Mouse (Mus musculus) heart, embryonic 10.5 days (tissue): ENCODE results near the gene Ppp1r14b. TPM values are rescaled to one million over a fixed set of nuclear protein-coding genes. Genes with fewer than 3 reads are reported as not detected.

Experiments used
- DNase-seq: peaks from one replicate; pipeline ENCODE4 v3.0.0-alpha.2; 2017; ENCODE audit warnings: low spot score
- H3K27ac ChIP-seq: fragments of 300-500 bp; sonication (generic); 2 replicates; pipeline ENCODE4 v1.5.1; 2016; ENCODE audit warnings: mild to moderate bottlenecking
- H3K27me3 ChIP-seq: fragments of 300-500 bp; sonication (generic); 2 replicates; pipeline ENCODE4 v1.6.1; 2016; ENCODE audit warnings: mild to moderate bottlenecking; ENCODE audit not compliant: poor library complexity, insufficient read depth, severe bottlenecking
- H3K36me3 ChIP-seq: fragments of 300-500 bp; sonication (generic); 2 replicates; pipeline ENCODE4 v1.6.1; 2016; ENCODE audit warnings: mild to moderate bottlenecking, moderate library complexity
- H3K4me1 ChIP-seq: fragments of 300-500 bp; sonication (generic); 2 replicates; pipeline ENCODE4 v1.6.1; 2016; ENCODE audit warnings: mild to moderate bottlenecking
- H3K4me3 ChIP-seq: fragments of 300-500 bp; sonication (generic); 2 replicates; pipeline ENCODE4 v1.5.1; 2016; ENCODE audit warnings: mild to moderate bottlenecking, moderate library complexity
- H3K9me3 ChIP-seq: fragments of 300-500 bp; sonication (generic); 2 replicates; pipeline ENCODE4 v1.6.1; 2016; ENCODE audit warnings: mild to moderate bottlenecking, moderate library complexity
- WGBS: fragments of 180-500 bp; shearing (Covaris S2); methylation state at CpG from one replicate; pipeline ENCODE4 v1.1.7; 2016; 5-methylcytosine and 5-hydroxymethylcytosine counted together
- polyA plus RNA-seq: library from polyadenylated mRNA; unstranded; fragments of >200 nt; fragmentation: Nextera tagmentation; extraction: Ambion mirVana; gene quantifications from 2 replicates; pipeline ENCODE4 v1.2.1, GENCODE M21; 2016

Gene Ppp1r14b
- polyA plus RNA-seq, 1 experiment from 2014 or later, result 191 TPM

DNA sequence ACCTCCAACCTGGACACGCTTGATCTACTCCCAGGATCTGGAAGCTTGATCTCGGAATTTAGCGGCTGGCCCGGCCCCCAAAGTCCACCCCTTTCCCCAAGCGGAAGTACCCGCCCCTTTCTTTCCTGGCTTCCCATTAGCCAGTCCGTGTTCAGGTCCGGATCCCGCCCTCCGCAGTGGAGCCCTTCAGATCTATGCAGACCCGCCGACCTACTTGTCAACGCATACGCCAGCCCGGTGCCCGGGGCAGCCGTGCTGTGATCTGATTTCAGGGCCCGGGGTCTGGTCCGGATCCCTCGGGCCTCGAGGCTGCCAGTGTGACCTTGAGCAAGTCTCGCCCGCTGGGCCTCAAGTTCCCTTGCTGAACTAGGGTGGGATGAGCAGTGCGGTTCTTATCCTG is 21.2 kb downstream of the Ppp1r14b start, which contains the start of the genes Nudt22 and Trpt1:
Gene Nudt22 (minus strand): TSS at position 112 of the 400 bp plus-strand sequence.
Gene Trpt1 (plus strand): TSS at position 126 of the 400 bp plus-strand sequence.
- WGBS, result under 1% methylated on average over 24 of the region's 24 CpGs
- Histone ChIP-seq H3K27ac (peak within 1 kb of the TSS; percentile 89), H3K36me3 (peaks cover 29% of the 10 kb centered on the region), H3K27me3 (no peaks in the 10 kb centered on the region), H3K9me3 (no peaks in the 10 kb centered on the region), H3K4me1 (peaks cover 58% of the 10 kb centered on the region), H3K4me3 (peak within 1 kb of the TSS; percentile 73)
- peak; percentile 96 for DNase-seq

DNA sequence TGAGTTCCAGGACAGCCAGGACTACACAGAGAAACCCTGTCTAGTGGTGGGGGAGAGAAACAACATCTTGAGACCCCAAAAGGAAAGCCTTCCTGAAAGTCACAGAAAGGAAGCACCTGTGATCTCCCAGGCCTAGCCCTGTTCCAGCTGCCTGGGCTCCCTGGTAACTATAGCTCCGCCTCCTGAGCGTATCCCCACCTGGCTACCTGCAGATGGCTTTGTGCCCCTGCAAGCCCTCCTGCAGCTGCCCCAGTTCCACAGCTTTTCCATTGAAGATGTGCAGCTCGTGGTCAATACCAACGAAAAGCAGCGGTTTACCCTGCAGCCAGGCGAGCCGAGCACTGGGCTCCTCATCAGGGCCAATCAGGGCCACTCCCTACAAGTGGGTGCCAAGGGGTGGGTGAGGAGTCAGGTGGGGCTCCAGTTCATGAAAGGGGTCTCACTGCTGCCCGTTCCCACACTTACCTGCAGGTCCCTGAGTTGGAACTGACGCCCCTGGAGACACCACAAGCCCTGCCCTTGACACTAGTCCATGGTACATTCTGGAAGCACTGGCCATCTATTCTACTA is 23.0 kb downstream of the Ppp1r14b start:
- Histone ChIP-seq H3K4me1 (peaks cover 46% of the 10 kb centered on the region), H3K27ac (no peak overlapping the region), H3K36me3 (peaks cover 34% of the 10 kb centered on the region), H3K4me3 (no peak overlapping the region), H3K27me3 (no peaks in the 10 kb centered on the region), H3K9me3 (no peaks in the 10 kb centered on the region)
- WGBS, result 75% methylated on average over 9 of the region's 9 CpGs
- DNase-seq, result no peak

DNA sequence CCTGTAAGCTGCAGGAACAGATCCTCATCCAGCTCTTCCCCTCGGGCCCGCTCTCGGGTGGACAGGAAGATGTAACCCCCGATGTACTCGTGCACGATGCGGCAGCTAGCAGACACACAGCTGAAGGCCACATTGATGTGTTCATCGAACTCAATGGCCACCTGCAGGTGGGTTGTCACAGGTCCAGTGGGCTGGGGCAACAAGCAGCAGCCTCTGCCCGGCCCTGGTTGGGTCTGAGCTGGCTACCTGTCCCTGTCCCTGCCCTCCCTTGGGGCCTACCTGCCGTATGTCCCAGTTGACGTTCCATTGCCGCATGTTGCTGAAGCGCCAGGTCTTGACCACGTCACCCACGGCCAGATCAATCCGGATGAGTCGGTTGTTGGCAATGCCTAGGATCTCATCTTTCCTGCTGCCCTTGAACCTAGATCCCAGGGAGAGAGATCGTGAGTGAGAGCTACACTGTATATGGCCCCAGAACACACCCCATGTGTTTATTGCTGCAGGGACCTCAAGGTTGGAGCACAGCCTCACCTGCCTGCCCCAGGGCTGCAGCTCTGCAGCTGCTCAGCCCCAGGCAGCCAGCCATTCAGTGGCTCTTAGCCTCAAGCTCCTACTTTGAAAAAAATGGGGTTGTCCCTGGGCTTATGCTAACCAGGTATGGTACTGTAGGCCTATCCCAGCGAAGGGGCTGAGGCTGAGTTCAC is 24.7 kb downstream of the Ppp1r14b start:
- Histone ChIP-seq H3K27ac (no peak overlapping the region), H3K4me1 (peaks cover 33% of the 10 kb centered on the region), H3K9me3 (no peaks in the 10 kb centered on the region), H3K27me3 (no peaks in the 10 kb centered on the region), H3K36me3 (peaks cover 34% of the 10 kb centered on the region), H3K4me3 (no peak overlapping the region)
- no peak for DNase-seq
- 93% methylated on average over 19 of the region's 19 CpGs for WGBS

DNA sequence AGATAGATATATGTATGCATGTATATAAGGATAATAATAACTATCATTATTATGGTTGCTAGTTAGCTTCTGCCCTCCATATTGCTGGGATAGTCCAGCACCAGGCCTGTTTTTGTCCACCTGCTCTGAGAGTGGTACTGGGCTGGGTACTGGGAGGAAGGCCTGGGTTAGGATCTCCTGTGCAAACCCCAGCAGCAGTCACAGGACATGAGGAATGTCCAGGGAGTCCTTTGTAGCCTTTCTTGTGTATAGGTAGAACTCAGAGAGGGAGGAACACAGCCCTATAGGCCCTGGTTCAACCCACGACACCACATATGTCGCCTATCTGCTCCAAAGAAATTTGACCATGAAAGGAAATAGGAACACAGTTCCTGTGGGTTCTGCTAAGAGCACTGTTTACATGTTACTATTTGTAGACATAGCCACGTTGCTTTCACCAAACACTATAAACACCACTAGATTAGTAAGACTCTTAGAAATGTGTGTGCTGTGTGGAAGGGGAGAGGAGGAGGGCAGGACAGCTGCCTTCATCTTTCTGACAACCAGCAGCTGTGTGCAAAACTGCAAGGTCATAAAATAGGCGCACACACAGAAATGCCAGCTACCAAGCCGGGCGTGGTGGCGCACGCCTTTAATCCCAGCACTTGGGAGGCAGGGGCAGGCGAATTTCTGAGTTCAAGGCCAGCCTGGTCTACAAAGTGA is 32.3 kb downstream of the Ppp1r14b start:
- Histone ChIP-seq H3K27ac (no peak overlapping the region), H3K4me1 (no peaks in the 10 kb centered on the region), H3K36me3 (peaks cover 4% of the 10 kb centered on the region; the same call in 1 of the 2 replicates), H3K27me3 (no peaks in the 10 kb centered on the region), H3K4me3 (no peak overlapping the region), H3K9me3 (no peaks in the 10 kb centered on the region)
- no peak for DNase-seq
- 86% methylated on average over 9 of the region's 9 CpGs for WGBS

DNA sequence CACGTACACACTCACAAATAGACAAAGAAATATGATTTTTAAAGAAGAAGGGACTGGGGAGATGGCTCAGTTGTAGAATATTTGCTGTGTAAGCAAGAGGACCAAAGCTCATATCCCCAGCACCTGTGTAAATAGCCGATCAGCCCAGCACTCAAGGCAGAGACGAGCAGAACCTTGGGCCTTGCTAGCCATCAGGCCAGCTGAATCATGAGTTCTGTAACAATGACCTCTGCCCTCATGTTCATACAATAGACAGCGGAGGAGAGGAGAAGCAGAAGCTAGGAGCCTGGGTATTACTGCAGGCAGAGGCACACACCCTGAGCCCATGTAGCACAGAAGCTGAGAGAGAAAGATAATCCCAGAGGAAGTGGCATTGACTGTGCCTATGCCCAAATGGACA is 37.7 kb downstream of the Ppp1r14b start:
- no peak overlapping the region for H3K4me3 ChIP-seq
- no peaks in the 10 kb centered on the region for H3K27me3 ChIP-seq
- DNase-seq, result no peak
- H3K9me3 ChIP-seq, result no peaks in the 10 kb centered on the region
- 84% methylated on average over 4 of the region's 4 CpGs for WGBS
- peaks cover 3% of the 10 kb centered on the region; the same call in 1 of the 2 replicates for H3K4me1 ChIP-seq
- H3K36me3 ChIP-seq, result peaks cover 22% of the 10 kb centered on the region
- no peak overlapping the region for H3K27ac ChIP-seq

DNA sequence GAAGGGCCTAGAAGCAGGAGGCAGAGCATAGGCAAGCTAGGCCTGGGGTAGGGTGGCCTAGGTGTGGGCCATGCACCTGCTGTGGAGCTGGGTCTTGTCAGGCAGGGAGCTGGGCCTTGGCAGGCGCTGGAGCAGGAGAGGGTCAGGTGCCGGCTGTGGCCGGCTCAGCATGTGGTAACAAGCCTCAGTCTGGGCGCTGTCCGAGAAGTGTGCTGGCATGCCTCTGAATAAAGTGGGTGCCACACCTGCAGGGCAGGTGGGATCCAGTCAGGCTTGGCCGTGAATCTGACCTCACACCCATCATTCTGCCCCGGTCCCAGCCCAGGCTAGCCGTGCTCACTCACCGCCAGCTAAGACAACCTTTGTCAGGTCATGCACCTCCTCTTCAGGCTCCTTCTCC is 39.2 kb downstream of the Ppp1r14b start:
- 90% methylated on average over 9 of the region's 9 CpGs for WGBS
- H3K36me3 ChIP-seq, result peaks cover 37% of the 10 kb centered on the region

DNA sequence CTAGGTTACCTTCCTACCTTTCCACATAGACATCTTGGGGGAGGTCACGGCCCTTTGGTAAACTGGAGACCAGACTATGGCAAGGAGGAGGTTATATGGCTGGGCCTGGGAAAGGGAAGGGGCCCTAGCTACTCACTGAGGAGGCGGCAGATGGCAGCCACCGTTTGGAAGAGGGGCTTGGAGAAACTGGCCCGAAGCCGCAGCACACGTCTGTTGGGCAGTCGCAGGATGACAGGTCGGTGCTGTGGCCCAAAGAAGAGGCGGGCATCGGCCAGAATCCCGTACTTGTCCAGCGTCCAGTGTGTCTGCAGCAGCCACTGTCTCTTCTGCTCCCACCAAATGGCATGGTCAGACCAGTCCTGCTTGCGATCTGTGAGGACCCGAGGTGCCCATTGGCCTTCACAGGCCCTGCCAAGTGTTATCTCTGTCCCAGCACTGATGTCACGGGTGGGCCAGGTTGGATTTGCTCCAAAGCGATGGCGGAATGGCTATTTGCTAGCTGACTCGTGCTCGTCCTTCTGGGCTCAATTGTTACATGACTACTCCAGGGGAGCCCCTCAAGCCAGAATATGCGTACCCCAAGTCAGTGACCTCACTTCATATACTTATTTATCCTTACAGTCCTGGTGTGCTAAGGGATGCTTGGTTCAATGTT is 39.8 kb downstream of the Ppp1r14b start:
- Histone ChIP-seq H3K27ac (no peak overlapping the region), H3K36me3 (peaks cover 44% of the 10 kb centered on the region), H3K27me3 (no peaks in the 10 kb centered on the region), H3K9me3 (no peaks in the 10 kb centered on the region), H3K4me3 (no peak overlapping the region), H3K4me1 (peaks cover 24% of the 10 kb centered on the region)
- no peak for DNase-seq
- WGBS, result 87% methylated on average over 20 of the region's 20 CpGs

More for the DNA sequence above, 39.2 kb downstream of the Ppp1r14b start:
- no peaks in the 10 kb centered on the region for H3K9me3 ChIP-seq
- no peak for DNase-seq
- H3K27ac ChIP-seq, result no peak overlapping the region
- H3K27me3 ChIP-seq, result no peaks in the 10 kb centered on the region
- no peak overlapping the region for H3K4me3 ChIP-seq
- peaks cover 18% of the 10 kb centered on the region for H3K4me1 ChIP-seq

DNA sequence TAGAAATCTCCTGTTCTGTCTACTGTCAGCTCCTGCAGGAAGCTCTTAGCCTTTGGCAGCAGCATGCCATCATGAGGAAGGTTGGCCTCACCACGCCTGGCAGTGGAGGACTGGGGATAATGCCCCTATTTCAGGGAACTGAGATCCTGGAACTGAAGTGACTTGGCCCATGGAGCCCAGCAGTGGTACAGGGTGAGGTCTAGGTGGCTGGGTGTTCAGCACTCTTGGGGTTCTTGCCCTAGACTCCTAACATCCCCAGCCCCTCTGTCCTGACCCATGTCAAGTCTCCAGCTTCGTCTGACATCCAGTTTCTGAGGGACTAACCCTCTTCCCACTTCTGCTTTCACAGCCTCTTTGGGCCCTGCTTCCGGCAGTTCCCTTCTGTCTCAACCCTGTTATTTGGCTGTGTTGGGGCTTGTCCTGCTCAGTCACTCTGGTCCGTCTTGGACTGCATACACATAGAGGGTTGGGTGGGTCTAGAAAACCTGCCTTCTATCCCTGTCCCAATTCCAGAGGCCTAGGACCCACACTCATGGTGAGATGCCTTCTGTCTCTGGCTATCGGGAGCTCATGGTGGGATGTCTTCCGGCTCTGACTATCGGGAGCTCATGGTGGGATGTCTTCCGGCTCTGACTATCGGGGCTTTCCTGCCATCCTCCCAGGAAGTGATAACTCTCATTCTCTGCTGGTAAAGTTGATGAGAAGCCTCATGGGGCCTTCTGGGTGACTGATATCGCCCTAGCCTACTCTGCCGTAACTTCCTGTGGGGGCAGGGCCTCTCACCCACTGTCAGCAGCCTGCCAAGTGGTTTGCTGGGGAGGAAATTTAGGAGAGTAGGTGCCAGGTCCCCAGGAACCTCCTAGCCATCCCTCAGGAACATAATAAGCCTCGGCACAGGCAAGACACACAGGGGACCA is 43.0 kb downstream of the Ppp1r14b start:
- Histone ChIP-seq H3K4me3 (peak overlapping the region; percentile 16; the same call in 1 of the 2 replicates), H3K9me3 (no peaks in the 10 kb centered on the region), H3K4me1 (peaks cover 26% of the 10 kb centered on the region), H3K36me3 (peaks cover 75% of the 10 kb centered on the region), H3K27me3 (no peaks in the 10 kb centered on the region), H3K27ac (peak overlapping the region; percentile 47)
- WGBS, result 61% methylated on average over 12 of the region's 12 CpGs
- DNase-seq, result no peak

DNA sequence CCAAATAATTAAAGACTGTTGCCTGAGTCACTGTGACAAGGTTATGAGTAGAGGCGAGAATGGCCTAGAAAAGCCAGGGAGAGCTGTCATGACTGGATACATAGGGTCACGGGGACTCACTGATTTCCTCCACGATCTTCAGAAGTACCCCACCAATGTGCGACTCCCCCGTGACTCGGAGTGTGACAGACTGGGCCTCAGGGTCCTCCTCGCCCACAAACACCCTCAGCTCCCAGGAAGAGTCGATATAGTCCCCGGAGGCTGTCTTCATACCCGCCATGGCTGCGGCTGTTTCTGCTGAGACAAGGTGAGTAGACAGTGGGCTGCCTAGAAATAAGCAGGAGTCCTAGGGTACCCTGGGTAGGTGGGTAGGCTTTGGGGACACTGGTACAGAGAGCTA is 43.8 kb downstream of the Ppp1r14b start:
- peaks cover 26% of the 10 kb centered on the region for H3K4me1 ChIP-seq
- WGBS, result 80% methylated on average over 11 of the region's 11 CpGs
- H3K36me3 ChIP-seq, result peaks cover 82% of the 10 kb centered on the region
- no peaks in the 10 kb centered on the region for H3K27me3 ChIP-seq
- H3K27ac ChIP-seq, result peak overlapping the region; percentile 47; the same call in 1 of the 2 replicates
- no peak for DNase-seq
- no peaks in the 10 kb centered on the region for H3K9me3 ChIP-seq
- H3K4me3 ChIP-seq, result peak overlapping the region; percentile 16; the same call in 1 of the 2 replicates

DNA sequence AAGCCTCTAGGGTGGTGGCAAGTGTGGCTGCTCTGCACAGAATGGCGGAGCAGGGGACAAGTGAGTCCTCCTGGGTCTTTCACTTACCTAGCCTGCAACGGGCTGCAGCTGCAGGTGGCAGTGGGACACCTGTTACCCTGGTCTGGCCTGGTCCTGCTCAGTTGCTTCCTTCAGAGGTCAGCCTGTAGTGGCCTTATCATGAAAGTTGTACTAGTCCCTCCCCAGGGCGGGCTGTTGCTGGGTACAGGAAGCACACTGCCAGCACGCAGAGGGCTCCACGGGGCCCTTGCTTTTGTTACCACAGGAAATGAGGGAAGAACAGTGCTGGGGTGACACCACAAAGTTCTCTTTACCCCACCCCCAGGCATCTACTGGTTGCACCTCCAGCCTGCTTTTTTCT is 44.4 kb downstream of the Ppp1r14b start, which contains the start of gene Fermt3:
Gene Fermt3 (minus strand): TSS at position 279 of the 400 bp plus-strand sequence.
- peaks cover 81% of the 10 kb centered on the region for H3K36me3 ChIP-seq
- H3K27me3 ChIP-seq, result no peaks in the 10 kb centered on the region
- H3K4me1 ChIP-seq, result peaks cover 26% of the 10 kb centered on the region
- H3K9me3 ChIP-seq, result no peaks in the 10 kb centered on the region
- DNase-seq, result no peak
- H3K4me3 ChIP-seq, result peak within 1 kb of the TSS; percentile 16; the same call in 1 of the 2 replicates
- WGBS, result 66% methylated on average over 5 of the region's 5 CpGs
- peak within 1 kb of the TSS; percentile 47; the same call in 1 of the 2 replicates for H3K27ac ChIP-seq

DNA sequence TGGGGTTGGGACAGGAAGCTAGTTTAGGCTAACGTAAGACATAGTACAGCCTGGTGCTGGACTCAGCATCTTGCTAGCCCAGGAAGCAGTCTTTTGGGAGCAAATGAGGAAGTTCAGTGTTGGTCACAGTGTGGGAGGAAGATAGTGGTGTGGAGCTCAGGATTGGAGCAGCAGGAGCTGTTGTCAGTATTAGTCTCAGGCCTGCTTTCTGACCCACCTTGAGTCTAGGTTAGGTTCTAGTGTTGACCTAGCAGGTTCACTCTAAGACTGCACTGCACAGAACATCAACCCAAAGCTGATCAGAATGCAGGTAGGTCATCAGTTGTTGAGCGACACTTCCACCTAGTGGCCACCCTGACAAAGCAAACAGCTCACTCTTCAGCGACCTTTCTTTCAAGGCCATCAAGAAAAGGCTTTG is 45.5 kb downstream of the Ppp1r14b start:
- H3K36me3 ChIP-seq, result peaks cover 86% of the 10 kb centered on the region
- no peaks in the 10 kb centered on the region for H3K9me3 ChIP-seq
- DNase-seq, result no peak

More for the DNA sequence above, 45.5 kb downstream of the Ppp1r14b start:
- no peak overlapping the region for H3K4me3 ChIP-seq
- 47% methylated on average over 3 of the region's 3 CpGs for WGBS
- 0 out of 2 replicates have a peak overlapping the region, but pooled peaks have one; percentile 47 for H3K27ac ChIP-seq
- peaks cover 26% of the 10 kb centered on the region for H3K4me1 ChIP-seq
- H3K27me3 ChIP-seq, result no peaks in the 10 kb centered on the region
